Mouse (Mus musculus): ENCODE results near the gene Arhgap10.

DNA sequence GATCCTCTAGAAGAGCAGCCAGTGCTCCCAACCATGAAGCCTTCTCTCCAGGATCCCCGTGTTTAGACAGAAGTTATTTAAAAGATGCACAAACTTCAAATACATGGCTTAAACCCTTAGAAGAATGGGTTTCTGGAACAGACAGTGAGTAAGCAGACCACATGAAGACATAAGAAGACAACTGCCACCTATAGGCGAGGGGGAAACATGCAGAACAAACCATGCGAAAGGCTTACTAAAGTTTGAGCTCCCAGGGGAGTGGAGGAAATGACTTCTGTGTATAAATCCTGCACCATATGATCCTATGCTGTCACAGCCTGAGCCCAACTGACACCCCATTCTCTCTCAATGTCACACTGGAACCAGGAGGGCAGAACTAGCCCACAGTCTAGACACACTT lies 150.7 kb downstream of the Arhgap10 start:
- TF ChIP-seq CTCF (IDR thresholded peaks at IDR 0.05; ENCODE audit: extremely low read depth, insufficient read length, insufficient replicate concordance, low read depth, low read length) (no peak), POLR2A (IDR thresholded peaks at IDR 0.05; ENCODE audit: low read depth, low read length) (no peak)
